Mouse (Mus musculus): ENCODE measurements at regions not wholly inside any gene's neighbourhood (a gene's known extent, or its start where the extent isn't known, plus 50 kb on each side); places are given as distances from the start of the nearest gene placed in this dataset.

- no peak for DNase-seq (ENCODE audit: low spot score)
- WGBS, result 87% methylated on average over 1 of the region's 1 CpGs
- ATAC-seq (ENCODE audit: low read depth), result no peak
Observed at GRCm38 (mm10) chr13:83252452-83252851, 251.4 kb upstream of the Mef2c start.

GRCm38 (mm10) chr13:83266591-83266990 lies 237.2 kb upstream of the Mef2c start:
- Histone ChIP-seq H3K27ac (replicated peaks; ENCODE audit: low read depth, low read length) (no peak overlapping the region), H3K9me3 (ENCODE audit: control insufficient read depth, low read length) (no peaks in the 10 kb centered on the region), H3K4me2 (ENCODE audit: low read depth, low read length) (no peak overlapping the region), H3K9ac (ENCODE audit: low read depth, low read length) (no peak overlapping the region), H3K4me3 (ENCODE audit: low read depth, low read length) (no peak overlapping the region), H3K4me1 (ENCODE audit: control insufficient read depth, insufficient read depth, low read length) (no peaks in the 10 kb centered on the region), H3K36me3 (ENCODE audit: control insufficient read depth, insufficient read depth, low read length) (no peaks in the 10 kb centered on the region), H3K27me3 (replicated peaks; ENCODE audit: control insufficient read depth, insufficient read depth, low read length) (no peaks in the 10 kb centered on the region)
- WGBS, result 67% methylated on average over 1 of the region's 1 CpGs
- ATAC-seq (ENCODE audit: low read depth) (no peak), DNase-seq (ENCODE audit: low spot score) (peak; percentile 28)

More at GRCm38 (mm10) chr13:83252452-83252851, 251.4 kb upstream of the Mef2c start:
- no peak overlapping the region for H3K4me2 ChIP-seq (ENCODE audit: low read depth, low read length)
- H3K27me3 ChIP-seq (replicated peaks; ENCODE audit: control insufficient read depth, insufficient read depth, low read length), result no peaks in the 10 kb centered on the region
- no peaks in the 10 kb centered on the region for H3K36me3 ChIP-seq (ENCODE audit: control insufficient read depth, insufficient read depth, low read length)
- H3K27ac ChIP-seq (replicated peaks; ENCODE audit: low read depth, low read length), result no peak overlapping the region
- H3K4me1 ChIP-seq (ENCODE audit: control insufficient read depth, insufficient read depth, low read length), result no peaks in the 10 kb centered on the region
- no peaks in the 10 kb centered on the region for H3K9me3 ChIP-seq (ENCODE audit: control insufficient read depth, low read length)
- H3K9ac ChIP-seq (ENCODE audit: low read depth, low read length), result no peak overlapping the region
- H3K4me3 ChIP-seq (ENCODE audit: low read depth, low read length), result no peak overlapping the region

DNA sequence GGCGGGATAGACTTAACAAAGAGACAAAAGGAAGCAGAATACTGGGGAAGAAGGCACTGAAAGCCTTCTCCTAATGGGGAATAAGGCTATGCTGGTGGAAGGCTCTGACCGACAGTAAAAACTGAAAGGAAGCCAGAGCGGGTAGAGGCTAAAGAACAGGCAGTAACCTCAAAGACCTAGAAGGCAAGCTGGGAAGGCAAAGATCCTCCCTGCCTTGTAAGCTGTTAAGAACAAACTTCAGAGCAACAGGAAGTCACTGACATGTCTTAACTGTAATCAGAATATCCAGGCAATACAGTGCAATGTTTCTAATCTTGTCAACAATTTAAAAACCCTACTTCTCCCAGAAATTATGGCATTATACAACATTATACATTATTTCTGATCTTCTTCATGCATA lies 235.2 kb upstream of the Mef2c start:
- DNase-seq (ENCODE audit: low spot score) (no peak), ATAC-seq (ENCODE audit: low read depth) (no peak)
- 84% methylated on average over 3 of the region's 3 CpGs for WGBS
- no peaks in the 10 kb centered on the region for H3K4me1 ChIP-seq (ENCODE audit: control insufficient read depth, insufficient read depth, low read length)
- H3K4me2 ChIP-seq (ENCODE audit: low read depth, low read length), result no peak overlapping the region
- H3K27ac ChIP-seq (replicated peaks; ENCODE audit: low read depth, low read length), result no peak overlapping the region
- H3K4me3 ChIP-seq (ENCODE audit: low read depth, low read length), result no peak overlapping the region
- H3K9me3 ChIP-seq (ENCODE audit: control insufficient read depth, low read length), result no peaks in the 10 kb centered on the region
- no peaks in the 10 kb centered on the region for H3K27me3 ChIP-seq (replicated peaks; ENCODE audit: control insufficient read depth, insufficient read depth, low read length)
- no peak overlapping the region for H3K9ac ChIP-seq (ENCODE audit: low read depth, low read length)
- H3K36me3 ChIP-seq (ENCODE audit: control insufficient read depth, insufficient read depth, low read length), result no peaks in the 10 kb centered on the region

GRCm38 (mm10) chr13:83278695-83279094 lies 225.1 kb upstream of the Mef2c start:
- no peak overlapping the region for H3K27ac ChIP-seq (replicated peaks; ENCODE audit: low read depth, low read length)
- WGBS, result 67% methylated on average over 1 of the region's 1 CpGs
- H3K9ac ChIP-seq (ENCODE audit: low read depth, low read length), result no peak overlapping the region
- no peak overlapping the region for H3K4me3 ChIP-seq (ENCODE audit: low read depth, low read length)
- H3K9me3 ChIP-seq (ENCODE audit: control insufficient read depth, low read length), result no peaks in the 10 kb centered on the region
- H3K4me1 ChIP-seq (ENCODE audit: control insufficient read depth, insufficient read depth, low read length), result no peaks in the 10 kb centered on the region
- ATAC-seq (ENCODE audit: low read depth) (no peak), DNase-seq (ENCODE audit: low spot score) (peak; percentile 49)
- H3K4me2 ChIP-seq (ENCODE audit: low read depth, low read length), result no peak overlapping the region
- no peaks in the 10 kb centered on the region for H3K36me3 ChIP-seq (ENCODE audit: control insufficient read depth, insufficient read depth, low read length)
- no peaks in the 10 kb centered on the region for H3K27me3 ChIP-seq (replicated peaks; ENCODE audit: control insufficient read depth, insufficient read depth, low read length)

GRCm38 (mm10) chr13:83307696-83308095 lies 196.1 kb upstream of the Mef2c start:
- no peaks in the 10 kb centered on the region for H3K9me3 ChIP-seq (ENCODE audit: control insufficient read depth, low read length)
- no peaks in the 10 kb centered on the region for H3K4me1 ChIP-seq (ENCODE audit: control insufficient read depth, insufficient read depth, low read length)
- DNase-seq (ENCODE audit: low spot score) (no peak), ATAC-seq (ENCODE audit: low read depth) (no peak)
- no peak overlapping the region for H3K27ac ChIP-seq (replicated peaks; ENCODE audit: low read depth, low read length)
- H3K27me3 ChIP-seq (replicated peaks; ENCODE audit: control insufficient read depth, insufficient read depth, low read length), result no peaks in the 10 kb centered on the region
- no peak overlapping the region for H3K9ac ChIP-seq (ENCODE audit: low read depth, low read length)
- WGBS, result 83% methylated on average over 3 of the region's 3 CpGs
- no peak overlapping the region for H3K4me2 ChIP-seq (ENCODE audit: low read depth, low read length)
- no peaks in the 10 kb centered on the region for H3K36me3 ChIP-seq (ENCODE audit: control insufficient read depth, insufficient read depth, low read length)
- H3K4me3 ChIP-seq (ENCODE audit: low read depth, low read length), result no peak overlapping the region

- WGBS, result 67% methylated on average over 4 of the region's 4 CpGs
- no peak overlapping the region for H3K9ac ChIP-seq (ENCODE audit: low read depth, low read length)
Observed at GRCm38 (mm10) chr13:83328488-83328887, 175.3 kb upstream of the Mef2c start.

GRCm38 (mm10) chr13:83333728-83334127 lies 170.1 kb upstream of the Mef2c start:
- 67% methylated on average over 5 of the region's 5 CpGs for WGBS
- Histone ChIP-seq H3K9me3 (ENCODE audit: control insufficient read depth, low read length) (no peaks in the 10 kb centered on the region), H3K9ac (ENCODE audit: low read depth, low read length) (no peak overlapping the region), H3K4me2 (ENCODE audit: low read depth, low read length) (no peak overlapping the region), H3K4me3 (ENCODE audit: low read depth, low read length) (no peak overlapping the region), H3K36me3 (ENCODE audit: control insufficient read depth, insufficient read depth, low read length) (no peaks in the 10 kb centered on the region), H3K27me3 (replicated peaks; ENCODE audit: control insufficient read depth, insufficient read depth, low read length) (no peaks in the 10 kb centered on the region), H3K4me1 (ENCODE audit: control insufficient read depth, insufficient read depth, low read length) (no peaks in the 10 kb centered on the region), H3K27ac (replicated peaks; ENCODE audit: low read depth, low read length) (no peak overlapping the region)
- no peak for DNase-seq (ENCODE audit: low spot score)
- ATAC-seq (ENCODE audit: low read depth), result no peak

More at GRCm38 (mm10) chr13:83328488-83328887, 175.3 kb upstream of the Mef2c start:
- no peaks in the 10 kb centered on the region for H3K4me1 ChIP-seq (ENCODE audit: control insufficient read depth, insufficient read depth, low read length)
- no peaks in the 10 kb centered on the region for H3K27me3 ChIP-seq (replicated peaks; ENCODE audit: control insufficient read depth, insufficient read depth, low read length)
- H3K36me3 ChIP-seq (ENCODE audit: control insufficient read depth, insufficient read depth, low read length), result no peaks in the 10 kb centered on the region
- no peaks in the 10 kb centered on the region for H3K9me3 ChIP-seq (ENCODE audit: control insufficient read depth, low read length)
- H3K4me3 ChIP-seq (ENCODE audit: low read depth, low read length), result no peak overlapping the region
- no peak overlapping the region for H3K4me2 ChIP-seq (ENCODE audit: low read depth, low read length)
- DNase-seq (ENCODE audit: low spot score) (no peak), ATAC-seq (ENCODE audit: low read depth) (no peak)
- H3K27ac ChIP-seq (replicated peaks; ENCODE audit: low read depth, low read length), result no peak overlapping the region

DNA sequence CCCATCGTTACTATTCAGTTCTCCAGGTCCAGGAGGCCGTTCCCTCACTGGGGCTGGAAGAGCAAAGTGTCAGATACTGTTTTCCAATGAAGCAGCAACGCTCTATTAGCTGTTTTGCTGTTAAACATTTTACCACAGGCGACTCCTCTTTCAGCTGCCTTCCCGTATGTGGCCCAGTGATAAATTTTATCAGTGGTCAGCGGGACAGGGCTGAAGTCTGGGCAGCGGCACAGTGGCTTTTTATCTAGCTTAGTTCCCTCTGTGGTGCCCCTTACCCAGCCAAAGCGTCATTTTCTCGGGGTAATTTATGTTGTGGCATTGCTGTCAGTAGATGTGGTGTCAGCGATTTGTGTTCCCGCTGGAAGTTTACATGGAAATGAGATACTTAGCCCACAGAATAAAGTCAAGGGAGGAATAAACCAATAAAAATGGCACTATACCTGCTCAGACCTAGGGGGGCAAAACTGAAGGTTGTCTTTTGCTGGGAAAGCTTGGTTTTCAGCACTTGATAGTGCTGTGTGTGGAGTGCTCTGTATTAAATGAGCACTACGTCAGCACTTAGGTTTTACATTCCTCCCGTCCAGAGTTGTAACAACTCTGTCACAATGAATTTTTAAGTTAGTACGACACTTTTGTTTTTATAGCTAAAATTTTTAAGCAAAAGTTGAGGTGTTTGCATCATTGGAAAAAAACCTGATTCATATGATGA lies 159.1 kb upstream of the Mef2c start:
- no peak overlapping the region for H3K27ac ChIP-seq (replicated peaks; ENCODE audit: low read depth, low read length)
- H3K36me3 ChIP-seq (ENCODE audit: control insufficient read depth, insufficient read depth, low read length), result no peaks in the 10 kb centered on the region
- no peak overlapping the region for H3K4me2 ChIP-seq (ENCODE audit: low read depth, low read length)
- H3K9me3 ChIP-seq (ENCODE audit: control insufficient read depth, low read length), result 0 out of 2 replicates have a peak, but pooled peaks cover 4% of the 10 kb centered on the region
- H3K4me1 ChIP-seq (ENCODE audit: control insufficient read depth, insufficient read depth, low read length), result no peaks in the 10 kb centered on the region
- ATAC-seq (ENCODE audit: low read depth) (no peak), DNase-seq (ENCODE audit: low spot score) (no peak)
- no peaks in the 10 kb centered on the region for H3K27me3 ChIP-seq (replicated peaks; ENCODE audit: control insufficient read depth, insufficient read depth, low read length)
- WGBS, result 75% methylated on average over 14 of the region's 14 CpGs
- H3K9ac ChIP-seq (ENCODE audit: low read depth, low read length), result no peak overlapping the region
- no peak overlapping the region for H3K4me3 ChIP-seq (ENCODE audit: low read depth, low read length)

- H3K36me3 ChIP-seq (ENCODE audit: control insufficient read depth, insufficient read depth, low read length), result no peaks in the 10 kb centered on the region
- H3K4me1 ChIP-seq (ENCODE audit: control insufficient read depth, insufficient read depth, low read length), result no peaks in the 10 kb centered on the region
- H3K9me3 ChIP-seq (ENCODE audit: control insufficient read depth, low read length), result no peaks in the 10 kb centered on the region
- H3K27ac ChIP-seq (replicated peaks; ENCODE audit: low read depth, low read length), result no peak overlapping the region
- H3K27me3 ChIP-seq (replicated peaks; ENCODE audit: control insufficient read depth, insufficient read depth, low read length), result no peaks in the 10 kb centered on the region
- no peak for ATAC-seq (ENCODE audit: low read depth)
- H3K4me2 ChIP-seq (ENCODE audit: low read depth, low read length), result no peak overlapping the region
- DNase-seq (ENCODE audit: low spot score), result no peak
- WGBS, result 77% methylated on average over 4 of the region's 4 CpGs
- no peak overlapping the region for H3K4me3 ChIP-seq (ENCODE audit: low read depth, low read length)
- no peak overlapping the region for H3K9ac ChIP-seq (ENCODE audit: low read depth, low read length)
Observed at GRCm38 (mm10) chr13:83355341-83355740, 148.5 kb upstream of the Mef2c start.

Data from embryonic facial prominence, embryonic 14.5 days (tissue).